Mouse (Mus musculus): ENCODE measurements around the gene Timm17b. TPM values are rescaled to one million over a fixed set of nuclear protein-coding genes. Genes with fewer than 3 reads are reported as not detected.

Timm17b gene
- total and polyA plus RNA-seq, 3 experiments: 33.1 to 76.7 (median 38.8) TPM

- no peaks in the 10 kb centered on the region for H3K27me3 ChIP-seq (replicated peaks)
- H3K27ac ChIP-seq (ENCODE audit: insufficient read depth, low read depth): no peak overlapping the region
- no peak overlapping the region for H3K4me2 ChIP-seq (ENCODE audit: insufficient read depth, low read depth, poor library complexity, severe bottlenecking)
- DNase-seq (ENCODE audit: extremely low read depth): peak; percentile 57
- H3K9ac ChIP-seq (ENCODE audit: insufficient read depth, low read depth): no peak overlapping the region
- peaks cover 20% of the 10 kb centered on the region for H3K79me2 ChIP-seq (replicated peaks; ENCODE audit: control insufficient read depth, extremely low read depth, insufficient read depth, poor library complexity, severe bottlenecking)
- H3K9me3 ChIP-seq (replicated peaks; ENCODE audit: low read length): no peaks in the 10 kb centered on the region
- in situ Hi-C loops (cut with MboI; ENCODE audit: low pct_ligation_motif_present, low pct_unique_long_range_greater_than_20kb, low sequenced_read_pairs) (no loop called here), dilution Hi-C loops (cut with MboI; ENCODE audit: extremely low pct_ligation_motif_present, extremely low pct_unique_long_range_greater_than_20kb, low sequenced_read_pairs) (no loop called here)
- peaks cover 3 to 14% of the 10 kb centered on the region in 2 experiments; a peak in 2 of 4 replicates for H3K4me1 ChIP-seq (ENCODE audit: control insufficient read depth in 1 of 2, insufficient read depth in 2 of 2)
- TF ChIP-seq MXI1 (IDR thresholded peaks at IDR 0.05; ENCODE audit: low read depth, low read length): no peak
- TF ChIP-seq TCF12 (IDR thresholded peaks at IDR 0.05; ENCODE audit: low read depth, low read length): no peak
- TF ChIP-seq ZC3H11A (IDR thresholded peaks at IDR 0.05; ENCODE audit: low read depth, low read length): peak; percentile 2; the same call in 1 of the 2 replicates
- TF ChIP-seq SIN3A (IDR thresholded peaks at IDR 0.05; ENCODE audit: low read length): no peak
- TF ChIP-seq SMC3 (IDR thresholded peaks at IDR 0.05; ENCODE audit: low read depth, low read length): peak; percentile 83
- no peak for TF ChIP-seq UBTF (IDR thresholded peaks at IDR 0.05; ENCODE audit: low read depth, low read length)
- no peak for TF ChIP-seq TBP (conservative IDR thresholded peaks at IDR 0.05; ENCODE audit: low read depth, low read length)
- TF ChIP-seq IRF4 (IDR thresholded peaks at IDR 0.05; ENCODE audit: low read depth, low read length): no peak
- no peak for TF ChIP-seq NELFE (IDR thresholded peaks at IDR 0.05; ENCODE audit: low read depth, low read length)
- TF ChIP-seq JUN (IDR thresholded peaks at IDR 0.05; ENCODE audit: insufficient read depth, low read depth, low read length): no peak
- TF ChIP-seq POLR2AphosphoS2 (IDR thresholded peaks at IDR 0.05; ENCODE audit: low read depth, low read length): no peak
- peak; percentile 20 to 79; a peak in 3 of 4 replicates for TF ChIP-seq CTCF (conservative IDR thresholded peaks at IDR 0.05 in 1 of 2, IDR thresholded peaks at IDR 0.05 in 1 of 2; ENCODE audit: low read depth in 2 of 2, low read length in 2 of 2)
- TF ChIP-seq MAX (IDR thresholded peaks at IDR 0.05; ENCODE audit: low read length): no peak
- peak; percentile 81 for TF ChIP-seq RAD21 (IDR thresholded peaks at IDR 0.05; ENCODE audit: low read depth, low read length)
- TF ChIP-seq USF1 (IDR thresholded peaks at IDR 0.05; ENCODE audit: low read depth, low read length): no peak
- TF ChIP-seq PAX5 (IDR thresholded peaks at IDR 0.05; ENCODE audit: low read length): no peak
- no peak for TF ChIP-seq BHLHE40 (IDR thresholded peaks at IDR 0.05; ENCODE audit: low read depth, low read length)
- no peak for TF ChIP-seq MAZ (IDR thresholded peaks at IDR 0.05; ENCODE audit: low read depth, low read length)
- no peak for TF ChIP-seq MAFK (IDR thresholded peaks at IDR 0.05; ENCODE audit: insufficient replicate concordance, low read length)
- no peak for TF ChIP-seq GABPA (IDR thresholded peaks at IDR 0.05; ENCODE audit: insufficient replicate concordance, low read depth, low read length)
- H3K4me3 ChIP-seq (replicated peaks in 1 of 3; ENCODE audit: low read depth in 2 of 3, low read length in 2 of 3, poor library complexity in 1 of 3): no peak overlapping the region
- H3K36me3 ChIP-seq (replicated peaks in 1 of 2; ENCODE audit: control insufficient read depth in 1 of 2, insufficient read depth in 1 of 2, low read length in 1 of 2): peaks cover 30 to 46% of the 10 kb centered on the region in 2 experiments
These were observed 44.6 kb upstream of the Timm17b start for GRCm38 (mm10) chrX:7854578-7854977.

DNA sequence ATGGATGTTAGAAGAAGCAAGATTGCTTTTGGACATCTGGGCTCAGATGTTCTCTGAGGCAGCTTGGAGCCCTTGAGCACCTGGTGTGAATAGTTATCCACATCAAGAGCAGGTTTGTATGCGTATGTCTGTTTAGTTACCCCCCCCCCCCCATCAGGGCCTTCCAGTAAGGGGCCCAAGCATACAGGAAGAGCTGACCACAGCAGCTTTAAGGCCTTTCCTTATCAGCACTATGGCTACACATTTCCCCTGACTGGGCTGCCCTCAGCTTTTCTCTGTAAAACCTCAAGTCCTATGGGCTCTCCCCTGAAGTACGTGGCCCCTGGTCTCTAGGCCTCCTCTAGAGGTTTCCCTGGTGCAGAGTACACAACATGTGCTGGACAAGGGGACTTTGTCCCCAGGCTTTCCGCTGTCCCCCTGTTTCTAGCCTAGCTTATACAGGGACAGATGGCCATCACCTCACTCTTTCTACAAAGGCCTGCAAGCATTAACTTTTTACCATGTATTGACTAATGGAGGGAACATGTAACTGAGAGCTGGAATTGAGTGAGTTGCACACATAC, 39.9 kb upstream of the Timm17b start:
- no peak for DNase-seq (ENCODE audit: extremely low read depth)
- Histone ChIP-seq H3K79me2 (replicated peaks; ENCODE audit: control insufficient read depth, extremely low read depth, insufficient read depth, poor library complexity, severe bottlenecking) (peaks cover 36% of the 10 kb centered on the region), H3K9me3 (replicated peaks; ENCODE audit: low read length) (no peaks in the 10 kb centered on the region), H3K4me1 (ENCODE audit: control insufficient read depth in 1 of 2, insufficient read depth in 2 of 2) (peaks cover 14 to 49% of the 10 kb centered on the region in 2 experiments), H3K27me3 (replicated peaks) (no peaks in the 10 kb centered on the region), H3K27ac (ENCODE audit: insufficient read depth, low read depth) (peak overlapping the region; percentile 84), H3K36me3 (replicated peaks in 1 of 2; ENCODE audit: control insufficient read depth in 1 of 2, insufficient read depth in 1 of 2, low read length in 1 of 2) (peaks cover 11 to 18% of the 10 kb centered on the region in 2 experiments), H3K4me3 (replicated peaks in 1 of 3; ENCODE audit: low read depth in 2 of 3, low read length in 2 of 3, poor library complexity in 1 of 3) (no peak overlapping the region), H3K9ac (ENCODE audit: insufficient read depth, low read depth) (peak overlapping the region; percentile 33; the same call in 1 of the 2 replicates), H3K4me2 (ENCODE audit: insufficient read depth, low read depth, poor library complexity, severe bottlenecking) (peak overlapping the region; percentile 56)
- in situ Hi-C loops (cut with MboI; ENCODE audit: low pct_ligation_motif_present, low pct_unique_long_range_greater_than_20kb, low sequenced_read_pairs) (no loop called here), dilution Hi-C loops (cut with MboI; ENCODE audit: extremely low pct_ligation_motif_present, extremely low pct_unique_long_range_greater_than_20kb, low sequenced_read_pairs) (no loop called here)
- TF ChIP-seq EP300 (IDR thresholded peaks at IDR 0.05; ENCODE audit: low read length) (0 out of 2 replicates have a peak, but pooled peaks have one; percentile 9), MAZ (IDR thresholded peaks at IDR 0.05; ENCODE audit: low read depth, low read length) (no peak), USF1 (IDR thresholded peaks at IDR 0.05; ENCODE audit: low read depth, low read length) (no peak), CHD2 (IDR thresholded peaks at IDR 0.05; ENCODE audit: low read length) (no peak), ELF1 (IDR thresholded peaks at IDR 0.05; ENCODE audit: low read depth, low read length) (0 out of 2 replicates have a peak, but pooled peaks have one; percentile 34), MEF2A (IDR thresholded peaks at IDR 0.05; ENCODE audit: borderline replicate concordance, low read depth, low read length) (peak; percentile 44; the same call in 1 of the 2 replicates), ZMIZ1 (IDR thresholded peaks at IDR 0.05; ENCODE audit: low read depth, low read length) (no peak), MAX (IDR thresholded peaks at IDR 0.05; ENCODE audit: low read length) (no peak), MAFK (IDR thresholded peaks at IDR 0.05; ENCODE audit: insufficient replicate concordance, low read length) (no peak), ETS1 (conservative IDR thresholded peaks at IDR 0.05; ENCODE audit: low read depth, low read length) (peak; percentile 49), RCOR1 (conservative IDR thresholded peaks at IDR 0.05; ENCODE audit: low read depth, low read length) (no peak), BHLHE40 (IDR thresholded peaks at IDR 0.05; ENCODE audit: low read depth, low read length) (0 out of 2 replicates have a peak, but pooled peaks have one; percentile 4), TCF12 (IDR thresholded peaks at IDR 0.05; ENCODE audit: low read depth, low read length) (peak; percentile 70; the same call in 1 of the 2 replicates), MXI1 (IDR thresholded peaks at IDR 0.05; ENCODE audit: low read depth, low read length) (no peak), PAX5 (IDR thresholded peaks at IDR 0.05; ENCODE audit: low read length) (no peak), UBTF (IDR thresholded peaks at IDR 0.05; ENCODE audit: low read depth, low read length) (no peak), CHD1 (IDR thresholded peaks at IDR 0.05; ENCODE audit: low read depth, low read length) (no peak), ZNF384 (IDR thresholded peaks at IDR 0.05; ENCODE audit: low read depth, low read length) (no peak), HCFC1 (IDR thresholded peaks at IDR 0.05; ENCODE audit: low read depth, low read length) (no peak), SMC3 (IDR thresholded peaks at IDR 0.05; ENCODE audit: low read depth, low read length) (no peak)

All from CH12.LX (cell line).